Mouse (Mus musculus): ENCODE results near the gene Armc9. TPM values are rescaled to one million over a fixed set of nuclear protein-coding genes. Genes with fewer than 3 reads are reported as not detected.

The Armc9 gene
- polyA plus RNA-seq, 1 experiment from 2014 or later, result 16.4 TPM

- Histone ChIP-seq H3K9me3 (no peaks in the 10 kb centered on the region), H3K4me3 (replicated peaks) (no peak overlapping the region), H3K36me3 (no peaks in the 10 kb centered on the region), H3K4me1 (replicated peaks) (0 out of 2 replicates have a peak, but pooled peaks cover 2% of the 10 kb centered on the region), H3K27me3 (replicated peaks) (no peaks in the 10 kb centered on the region), H3K9ac (no peak overlapping the region), H3K4me2 (replicated peaks) (no peak overlapping the region), H3K27ac (no peak overlapping the region)
- ATAC-seq, result peak; percentile 31
- WGBS, result 49% methylated on average over 7 of the region's 7 CpGs
Observed at GRCm38 (mm10) chr1:86178462-86179253, 24.1 kb downstream of the Armc9 start.

GRCm38 (mm10) chr1:86182004-86182709, 27.6 kb downstream of the Armc9 start:
- no peak overlapping the region for H3K27ac ChIP-seq
- ATAC-seq, result no peak
- no peak overlapping the region for H3K9ac ChIP-seq
- no peaks in the 10 kb centered on the region for H3K27me3 ChIP-seq (replicated peaks)
- 65% methylated on average over 5 of the region's 5 CpGs for WGBS
- H3K4me3 ChIP-seq (replicated peaks), result no peak overlapping the region
- H3K36me3 ChIP-seq, result no peaks in the 10 kb centered on the region; the same call in 1 of the 2 replicates
- H3K9me3 ChIP-seq, result no peaks in the 10 kb centered on the region
- H3K4me2 ChIP-seq (replicated peaks), result no peak overlapping the region
- H3K4me1 ChIP-seq (replicated peaks), result 0 out of 2 replicates have a peak, but pooled peaks cover 2% of the 10 kb centered on the region

DNA sequence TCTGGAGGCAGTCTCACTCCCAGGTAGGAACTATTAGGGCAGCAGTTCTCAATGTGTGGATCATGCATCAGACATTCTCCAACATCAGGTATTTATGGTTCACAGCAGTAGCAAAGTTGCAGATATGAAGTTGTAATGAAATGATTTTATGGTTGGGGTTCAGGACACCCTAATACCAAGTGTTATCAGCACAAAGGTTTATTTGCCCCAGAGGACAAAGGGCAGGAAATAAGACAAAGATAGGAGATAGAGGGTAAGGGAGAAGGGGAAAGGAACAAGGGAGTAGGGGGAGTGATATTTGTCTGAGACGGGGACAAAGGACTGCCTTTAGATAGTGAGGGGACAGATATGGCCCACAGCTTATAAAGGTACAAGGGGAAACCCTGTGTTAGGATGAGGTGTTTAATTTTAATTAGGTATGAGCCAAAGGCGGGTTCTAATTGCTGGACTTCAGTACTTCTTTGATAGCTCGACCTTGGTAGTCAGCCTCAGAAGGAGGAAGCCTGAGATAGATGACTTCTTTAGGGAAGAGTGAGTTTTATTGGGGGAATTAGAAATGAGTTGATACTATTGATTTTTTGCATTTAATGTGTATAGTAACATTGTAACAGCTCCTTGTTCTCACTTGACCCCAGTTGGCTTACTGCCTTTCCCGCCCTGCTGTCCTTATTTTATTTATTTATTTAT, 29.1 kb downstream of the Armc9 start:
- 54% methylated on average over 4 of the region's 4 CpGs for WGBS
- Histone ChIP-seq H3K4me1 (replicated peaks) (0 out of 2 replicates have a peak, but pooled peaks cover 2% of the 10 kb centered on the region), H3K9me3 (no peaks in the 10 kb centered on the region), H3K27me3 (replicated peaks) (no peaks in the 10 kb centered on the region), H3K9ac (no peak overlapping the region), H3K36me3 (no peaks in the 10 kb centered on the region; the same call in 1 of the 2 replicates), H3K27ac (no peak overlapping the region), H3K4me3 (replicated peaks) (no peak overlapping the region), H3K4me2 (replicated peaks) (no peak overlapping the region)
- peak; percentile 72 for ATAC-seq

DNA sequence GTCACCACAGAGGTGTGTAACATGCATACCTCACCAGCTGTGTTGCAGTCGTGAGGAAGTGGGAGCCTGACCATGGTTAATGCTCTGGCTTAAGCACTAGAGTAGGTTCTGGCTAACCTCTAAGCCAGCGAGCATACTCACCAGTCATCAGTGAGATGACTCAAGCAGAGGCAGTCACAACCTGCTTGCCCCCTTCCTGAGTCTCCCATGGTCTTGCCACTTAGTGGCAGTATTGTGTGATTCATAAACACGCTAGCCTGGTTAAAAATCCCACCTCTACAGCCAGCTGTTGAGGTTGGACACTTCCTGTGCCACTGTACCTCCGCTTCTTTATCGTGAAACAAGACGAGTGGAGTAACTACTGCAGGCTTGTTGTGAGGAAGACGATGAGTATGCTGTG, 32.2 kb downstream of the Armc9 start:
- ATAC-seq, result no peak
- Histone ChIP-seq H3K36me3 (no peaks in the 10 kb centered on the region; the same call in 1 of the 2 replicates), H3K4me1 (replicated peaks) (no peaks in the 10 kb centered on the region), H3K4me2 (replicated peaks) (no peak overlapping the region), H3K27me3 (replicated peaks) (no peaks in the 10 kb centered on the region), H3K9ac (no peak overlapping the region), H3K9me3 (no peaks in the 10 kb centered on the region), H3K27ac (no peak overlapping the region), H3K4me3 (replicated peaks) (no peak overlapping the region)
- 86% methylated on average over 7 of the region's 7 CpGs for WGBS

DNA sequence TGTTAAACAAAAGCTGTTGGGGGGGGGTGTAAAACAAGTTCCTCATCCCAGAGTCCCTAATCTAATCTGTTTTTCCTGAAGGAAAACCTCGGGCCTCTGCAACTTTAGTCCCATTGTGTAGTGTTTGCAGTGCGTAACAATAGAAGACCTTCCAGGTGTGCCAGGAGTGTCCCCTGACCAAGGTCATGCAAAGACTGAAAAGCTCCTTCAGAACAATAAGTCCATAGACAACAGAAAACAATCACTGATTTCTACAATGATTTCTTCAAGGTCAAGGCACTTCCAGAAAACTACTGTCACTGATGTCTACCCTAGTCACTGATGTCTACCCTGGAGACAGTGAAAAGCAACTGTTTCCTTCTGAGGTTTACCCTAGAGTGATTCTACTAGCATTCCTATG, 33.3 kb downstream of the Armc9 start:
- Histone ChIP-seq H3K4me1 (replicated peaks) (no peaks in the 10 kb centered on the region), H3K4me2 (replicated peaks) (no peak overlapping the region), H3K9me3 (no peaks in the 10 kb centered on the region), H3K36me3 (no peaks in the 10 kb centered on the region; the same call in 1 of the 2 replicates), H3K9ac (no peak overlapping the region), H3K27ac (no peak overlapping the region), H3K27me3 (replicated peaks) (no peaks in the 10 kb centered on the region), H3K4me3 (replicated peaks) (no peak overlapping the region)
- ATAC-seq, result no peak
- WGBS, result 60% methylated on average over 2 of the region's 2 CpGs

DNA sequence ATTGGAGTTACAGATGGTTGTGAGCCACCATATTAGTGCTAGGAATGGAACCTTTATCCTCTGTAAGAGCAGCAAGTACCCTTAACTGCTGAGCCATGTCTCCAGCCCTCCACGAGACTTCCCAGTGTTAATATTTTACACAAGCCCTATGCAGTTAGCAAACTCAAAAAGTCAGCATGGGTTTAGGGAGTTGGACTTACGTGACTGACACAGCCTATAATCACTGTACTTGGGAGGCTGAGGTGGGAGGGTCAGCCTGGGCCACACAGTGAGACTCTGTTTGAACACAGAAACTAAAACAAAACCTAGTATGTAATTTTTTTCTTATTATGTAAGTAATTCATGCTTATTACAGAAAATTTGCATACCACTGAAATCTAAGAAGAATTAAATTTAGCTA, 33.7 kb downstream of the Armc9 start:
- no peak for ATAC-seq
- 78% methylated on average over 2 of the region's 2 CpGs for WGBS

GRCm38 (mm10) chr1:86189034-86189702, 34.6 kb downstream of the Armc9 start:
- Histone ChIP-seq H3K4me1 (replicated peaks) (no peaks in the 10 kb centered on the region), H3K9me3 (no peaks in the 10 kb centered on the region), H3K27ac (no peak overlapping the region), H3K36me3 (no peaks in the 10 kb centered on the region; the same call in 1 of the 2 replicates), H3K9ac (no peak overlapping the region), H3K27me3 (replicated peaks) (no peaks in the 10 kb centered on the region), H3K4me2 (replicated peaks) (no peak overlapping the region), H3K4me3 (replicated peaks) (no peak overlapping the region)
- ATAC-seq, result 0 out of 2 replicates have a peak, but pooled peaks have one; percentile 22
- WGBS, result 77% methylated on average over 6 of the region's 6 CpGs

More for the DNA sequence above, 33.7 kb downstream of the Armc9 start:
- H3K27ac ChIP-seq, result no peak overlapping the region
- H3K9me3 ChIP-seq, result no peaks in the 10 kb centered on the region
- H3K4me2 ChIP-seq (replicated peaks), result no peak overlapping the region
- no peaks in the 10 kb centered on the region for H3K4me1 ChIP-seq (replicated peaks)
- H3K27me3 ChIP-seq (replicated peaks), result no peaks in the 10 kb centered on the region
- H3K4me3 ChIP-seq (replicated peaks), result no peak overlapping the region
- H3K36me3 ChIP-seq, result no peaks in the 10 kb centered on the region; the same call in 1 of the 2 replicates
- no peak overlapping the region for H3K9ac ChIP-seq

- WGBS, result 76% methylated on average over 6 of the region's 6 CpGs
- H3K4me2 ChIP-seq (replicated peaks), result no peak overlapping the region
- H3K27ac ChIP-seq, result no peak overlapping the region
- H3K9me3 ChIP-seq, result no peaks in the 10 kb centered on the region
- H3K4me3 ChIP-seq (replicated peaks), result no peak overlapping the region
- H3K27me3 ChIP-seq (replicated peaks), result no peaks in the 10 kb centered on the region
- H3K36me3 ChIP-seq, result no peaks in the 10 kb centered on the region; the same call in 1 of the 2 replicates
- no peak for ATAC-seq
- H3K4me1 ChIP-seq (replicated peaks), result no peaks in the 10 kb centered on the region
- no peak overlapping the region for H3K9ac ChIP-seq
Observed at GRCm38 (mm10) chr1:86190843-86191242, 36.3 kb downstream of the Armc9 start.

GRCm38 (mm10) chr1:86194044-86194443, 39.5 kb downstream of the Armc9 start:
- H3K27ac ChIP-seq, result no peak overlapping the region
- H3K4me2 ChIP-seq (replicated peaks), result no peak overlapping the region
- H3K36me3 ChIP-seq, result 0 out of 2 replicates have a peak, but pooled peaks cover under 1% of the 10 kb centered on the region
- 83% methylated on average over 7 of the region's 7 CpGs for WGBS
- H3K9me3 ChIP-seq, result no peaks in the 10 kb centered on the region
- H3K4me1 ChIP-seq (replicated peaks), result no peaks in the 10 kb centered on the region
- no peak overlapping the region for H3K4me3 ChIP-seq (replicated peaks)
- ATAC-seq, result no peak
- no peaks in the 10 kb centered on the region for H3K27me3 ChIP-seq (replicated peaks)
- no peak overlapping the region for H3K9ac ChIP-seq

DNA sequence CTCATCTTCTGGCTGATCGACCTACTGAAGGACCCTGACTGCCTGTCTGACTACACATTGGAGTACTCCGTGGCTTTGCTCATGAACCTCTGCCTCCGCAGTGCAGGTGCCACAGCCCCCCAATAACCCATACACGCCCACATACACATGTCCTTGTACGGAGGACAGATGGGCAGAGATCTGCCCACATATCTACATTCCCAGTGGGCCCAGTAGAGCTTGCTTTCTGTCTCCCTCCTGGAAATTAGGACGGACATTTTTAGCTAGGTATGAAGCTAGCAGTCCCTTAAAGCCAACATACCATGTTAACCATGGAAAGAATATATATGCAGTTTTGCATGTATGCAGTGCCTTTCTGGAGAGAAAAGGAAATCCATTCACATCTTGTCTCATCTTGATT, 43.7 kb downstream of the Armc9 start:
- Histone ChIP-seq H3K27ac (no peak overlapping the region), H3K27me3 (replicated peaks) (no peaks in the 10 kb centered on the region), H3K9ac (no peak overlapping the region), H3K4me2 (replicated peaks) (no peak overlapping the region), H3K4me3 (replicated peaks) (no peak overlapping the region), H3K9me3 (no peaks in the 10 kb centered on the region), H3K36me3 (0 out of 2 replicates have a peak, but pooled peaks cover 4% of the 10 kb centered on the region), H3K4me1 (replicated peaks) (no peaks in the 10 kb centered on the region)
- 93% methylated on average over 6 of the region's 6 CpGs for WGBS
- ATAC-seq, result no peak

DNA sequence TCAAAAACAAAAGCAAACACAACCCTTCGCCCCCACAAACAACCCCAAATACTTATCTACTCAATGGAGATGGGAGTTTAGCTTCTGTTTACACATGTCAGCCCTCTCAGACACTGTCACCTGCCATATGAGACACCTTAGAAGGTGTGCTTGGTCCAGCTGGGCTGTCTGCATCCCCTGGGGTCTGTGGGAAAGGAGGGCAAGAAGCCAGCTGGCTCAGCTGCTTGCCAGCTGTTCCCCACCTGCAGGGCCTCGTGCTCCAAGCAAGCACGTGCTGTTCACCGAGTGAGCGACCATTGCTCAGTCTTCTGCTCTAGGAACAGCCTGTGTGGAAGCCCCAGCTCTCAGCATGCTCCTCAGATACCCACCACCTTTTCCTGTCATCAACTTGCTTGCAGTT, 44.4 kb downstream of the Armc9 start:
- Histone ChIP-seq H3K4me2 (replicated peaks) (no peak overlapping the region), H3K9me3 (no peaks in the 10 kb centered on the region), H3K27ac (no peak overlapping the region), H3K4me1 (replicated peaks) (no peaks in the 10 kb centered on the region), H3K9ac (no peak overlapping the region), H3K27me3 (replicated peaks) (no peaks in the 10 kb centered on the region), H3K4me3 (replicated peaks) (no peak overlapping the region), H3K36me3 (0 out of 2 replicates have a peak, but pooled peaks cover 6% of the 10 kb centered on the region)
- 76% methylated on average over 5 of the region's 5 CpGs for WGBS
- ATAC-seq, result no peak

DNA sequence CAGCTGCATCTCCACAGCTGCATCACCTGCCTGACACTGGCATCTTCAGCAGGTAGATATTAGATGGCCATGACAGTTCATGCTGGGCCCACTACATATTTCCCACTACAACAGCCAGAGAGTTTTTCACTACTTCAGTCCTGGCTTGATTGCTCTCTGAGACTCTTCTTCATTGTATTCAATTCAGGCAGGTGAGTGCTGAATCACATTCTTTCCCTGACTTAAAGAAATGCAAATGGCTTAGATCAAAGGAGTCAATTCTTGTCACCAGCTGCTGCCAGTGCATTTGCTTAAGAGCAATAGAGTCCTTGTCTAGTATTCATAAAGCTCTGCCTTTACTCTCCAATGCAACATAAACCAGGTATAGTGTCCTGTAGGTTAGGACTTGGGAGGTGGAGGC, 46.7 kb downstream of the Armc9 start:
- H3K9ac ChIP-seq, result no peak overlapping the region
- no peaks in the 10 kb centered on the region for H3K4me1 ChIP-seq (replicated peaks)
- no peaks in the 10 kb centered on the region for H3K9me3 ChIP-seq
- no peak overlapping the region for H3K4me3 ChIP-seq (replicated peaks)
- no peak overlapping the region for H3K27ac ChIP-seq
- ATAC-seq, result no peak
- 0 out of 2 replicates have a peak, but pooled peaks cover 6% of the 10 kb centered on the region for H3K36me3 ChIP-seq
- no peak overlapping the region for H3K4me2 ChIP-seq (replicated peaks)
- no peaks in the 10 kb centered on the region for H3K27me3 ChIP-seq (replicated peaks)
